Mouse (Mus musculus) myocyte (in vitro differentiated cells): ENCODE data around the gene H2-M10.6. TPM values are rescaled to one million over a fixed set of nuclear protein-coding genes. Genes with fewer than 3 reads are reported as not detected.
"Not testable (repeated sequence)": the region's sequence is repeated elsewhere in the genome, so short reads cannot be mapped to it uniquely, and the experiment has no call there.

ENCODE experiments used
- H3K27me3 ChIP-seq: one replicate; pipeline ENCODE4 v1.6.1; 2011; ENCODE audit not compliant: control insufficient read depth, insufficient read depth, insufficient read length
- H3K36me3 ChIP-seq: one replicate; pipeline ENCODE4 v1.6.1; 2011; ENCODE audit not compliant: control insufficient read depth, insufficient read depth
- H3K4me2 ChIP-seq: one replicate; pipeline ENCODE4 v1.6.1; 2011; ENCODE audit warnings: low read depth, control low read depth
- H3K4me3 ChIP-seq: one replicate; pipeline ENCODE4 v1.5.1; 2011; ENCODE audit warnings: mild to moderate bottlenecking, control low read depth, moderate library complexity
- H3K79me2 ChIP-seq: one replicate; pipeline ENCODE4 v1.6.1; 2011; ENCODE audit not compliant: control insufficient read depth, insufficient read depth
- H3ac ChIP-seq: one replicate; pipeline ENCODE4 v1.6.1; 2011; ENCODE audit not compliant: control insufficient read depth, insufficient read length
- CEBPB ChIP-seq: IDR thresholded peaks from 2 replicates; pipeline ENCODE4 v1.6.1; 2011; ENCODE audit warnings: mild to moderate bottlenecking, moderate library complexity; ENCODE audit not compliant: poor library complexity, insufficient read depth, severe bottlenecking
- E2F4 ChIP-seq: IDR thresholded peaks from one replicate; pipeline ENCODE4 v1.6.1; 2011; ENCODE audit warnings: mild to moderate bottlenecking, control low read depth, moderate library complexity; ENCODE audit not compliant: insufficient read depth
- MAX ChIP-seq: IDR thresholded peaks from one replicate; pipeline ENCODE4 v1.6.1; 2011; ENCODE audit warnings: low read depth, mild to moderate bottlenecking, control low read depth
- MYOD1 ChIP-seq, 3 experiments: IDR thresholded peaks; one replicate each; pipeline ENCODE4 v1.6.1; 2011; ENCODE audit warnings: control low read depth in 2 of 3, low read depth in 2 of 3, mild to moderate bottlenecking in 2 of 3, moderate library complexity in 1 of 3; ENCODE audit not compliant: insufficient read length in 2 of 3, control insufficient read depth in 1 of 3
- MYOG ChIP-seq, 3 experiments: IDR thresholded peaks; one replicate each; pipeline ENCODE4 v1.6.1; 2011; ENCODE audit warnings: control low read depth in 2 of 3, low read depth in 2 of 3, mild to moderate bottlenecking in 2 of 3; ENCODE audit not compliant: insufficient read length in 2 of 3, control insufficient read depth in 1 of 3, insufficient read depth in 1 of 3
- POLR2A ChIP-seq: IDR thresholded peaks from one replicate; pipeline ENCODE4 v1.6.1; 2011; ENCODE audit warnings: low read depth, mild to moderate bottlenecking, control low read depth, moderate library complexity; ENCODE audit not compliant: insufficient read length
- POLR2AphosphoS2 ChIP-seq: IDR thresholded peaks from one replicate; pipeline ENCODE4 v1.6.1; 2011; ENCODE audit warnings: low read depth, control low read depth; ENCODE audit not compliant: insufficient read length
- REST ChIP-seq: IDR thresholded peaks from one replicate; pipeline ENCODE4 v1.6.1; 2011; ENCODE audit warnings: mild to moderate bottlenecking, control low read depth, moderate library complexity; ENCODE audit not compliant: insufficient read depth, insufficient read length
- SRF ChIP-seq: IDR thresholded peaks from one replicate; pipeline ENCODE4 v1.6.1; 2011; ENCODE audit warnings: low read depth; ENCODE audit not compliant: control insufficient read depth, insufficient read length
- TCF12 ChIP-seq: IDR thresholded peaks from one replicate; pipeline ENCODE4 v1.6.1; 2011; ENCODE audit warnings: mild to moderate bottlenecking, control low read depth; ENCODE audit not compliant: poor library complexity, insufficient read depth, severe bottlenecking
- TCF3 ChIP-seq: IDR thresholded peaks from one replicate; pipeline ENCODE4 v1.6.1; 2011; ENCODE audit warnings: low read depth, control low read depth; ENCODE audit not compliant: insufficient read length
- USF1 ChIP-seq: IDR thresholded peaks from one replicate; pipeline ENCODE4 v1.6.1; 2011; ENCODE audit warnings: low read depth, mild to moderate bottlenecking, control low read depth, moderate library complexity
- polyA plus RNA-seq: library from polyadenylated mRNA; unstranded; fragments of >200 nt; fragmentation: generic; extraction: Trizol; gene quantifications from one replicate; pipeline ENCODE4 v1.2.1, GENCODE M21; 2012; ENCODE audit warnings: missing spikeins

Gene H2-M10.6
- not detected for polyA plus RNA-seq

- TF ChIP-seq TCF12, result no peak
- no peak for TF ChIP-seq POLR2A
- TF ChIP-seq MAX, result no peak
- no peak for TF ChIP-seq E2F4
- TF ChIP-seq MYOD1 (IDR thresholded peaks at IDR 0.05; ENCODE audit: control insufficient read depth in 1 of 3, insufficient read length in 2 of 3, low read depth in 2 of 3), result no peak
- no peak for TF ChIP-seq MYOG (IDR thresholded peaks at IDR 0.05; ENCODE audit: control insufficient read depth in 1 of 3, insufficient read depth in 1 of 3, insufficient read length in 2 of 3, low read depth in 2 of 3)
- TF ChIP-seq SRF, result no peak
- no peak for TF ChIP-seq TCF3
- TF ChIP-seq REST, result no peak
- no peak for TF ChIP-seq POLR2AphosphoS2
- no peak for TF ChIP-seq USF1
- TF ChIP-seq CEBPB, result no peak
- Histone ChIP-seq H3K4me3 (no peak within 1 kb of the TSS), H3ac (no peak within 1 kb of the TSS), H3K4me2 (no peak within 1 kb of the TSS), H3K79me2 (no peaks in the 10 kb centered on the region), H3K36me3 (no peaks in the 10 kb centered on the region), H3K27me3 (peaks cover 3% of the 10 kb centered on the region)
Measured at GRCm38 (mm10) chr17:36811871-36812270, at the start of gene H2-M10.6. Gene H2-M10.6, plus strand, starts transcription at chr17:36812171.

- H3K4me2 ChIP-seq, result no peak overlapping the region
- H3K79me2 ChIP-seq, result no peaks in the 10 kb centered on the region
- no peak for TF ChIP-seq POLR2AphosphoS2
- no peak for TF ChIP-seq SRF
- TF ChIP-seq MYOG (IDR thresholded peaks at IDR 0.05; ENCODE audit: control insufficient read depth in 1 of 3, insufficient read depth in 1 of 3, insufficient read length in 2 of 3, low read depth in 2 of 3), result no peak
- no peak for TF ChIP-seq USF1
- no peaks in the 10 kb centered on the region for H3K36me3 ChIP-seq
- H3ac ChIP-seq, result no peak overlapping the region
- no peak overlapping the region for H3K4me3 ChIP-seq
- H3K27me3 ChIP-seq, result no peaks in the 10 kb centered on the region
Measured at GRCm38 (mm10) chr17:36763816-36764215, 48.2 kb upstream of the H2-M10.6 start.

DNA sequence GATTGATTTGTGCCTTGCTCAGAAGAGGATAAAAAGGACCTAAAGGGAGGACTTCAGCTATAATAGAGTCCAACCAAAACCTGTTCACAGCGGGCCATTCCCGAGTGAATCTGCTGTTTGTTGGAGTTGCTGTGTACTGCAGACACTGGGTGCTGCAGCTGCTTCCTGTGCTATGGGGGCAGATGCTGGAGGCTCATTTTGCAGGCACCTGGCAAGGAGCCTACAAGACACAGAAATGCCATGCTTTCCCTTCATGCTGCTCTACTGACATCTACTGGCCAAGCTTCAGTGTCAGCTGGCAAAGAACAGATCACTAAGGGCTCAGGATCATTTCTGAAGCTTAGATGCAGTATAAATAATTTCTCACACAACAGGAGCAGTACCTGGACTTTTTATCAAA lies 47.7 kb upstream of the H2-M10.6 start:
- H3K79me2 ChIP-seq, H3ac ChIP-seq, H3K4me2 ChIP-seq, H3K36me3 ChIP-seq, H3K27me3 ChIP-seq, H3K4me3 ChIP-seq: not testable (repeated sequence)

GRCm38 (mm10) chr17:36765403-36765802 lies 46.6 kb upstream of the H2-M10.6 start:
- not testable (repeated sequence) for H3K4me2 ChIP-seq

GRCm38 (mm10) chr17:36772610-36773009 lies 39.4 kb upstream of the H2-M10.6 start, which contains the start of gene H2-M10.5:
Gene H2-M10.5, plus strand, starts transcription at chr17:36772910.
- not testable (repeated sequence) for H3K36me3 ChIP-seq, H3K4me3 ChIP-seq, H3K79me2 ChIP-seq, H3ac ChIP-seq, H3K4me2 ChIP-seq, H3K27me3 ChIP-seq

More at GRCm38 (mm10) chr17:36765403-36765802, 46.6 kb upstream of the H2-M10.6 start:
- not testable (repeated sequence) for H3K4me3 ChIP-seq, H3K36me3 ChIP-seq, H3ac ChIP-seq, H3K27me3 ChIP-seq, H3K79me2 ChIP-seq

- Histone ChIP-seq H3K4me2 (no peak overlapping the region), H3ac (no peak overlapping the region), H3K4me3 (no peak overlapping the region), H3K79me2 (no peaks in the 10 kb centered on the region), H3K36me3 (no peaks in the 10 kb centered on the region), H3K27me3 (no peaks in the 10 kb centered on the region)
- TF ChIP-seq CEBPB (no peak), TCF12 (no peak), MYOD1 (IDR thresholded peaks at IDR 0.05; ENCODE audit: control insufficient read depth in 1 of 3, insufficient read length in 2 of 3, low read depth in 2 of 3) (no peak), MYOG (IDR thresholded peaks at IDR 0.05; ENCODE audit: control insufficient read depth in 1 of 3, insufficient read depth in 1 of 3, insufficient read length in 2 of 3, low read depth in 2 of 3) (no peak)
Measured at GRCm38 (mm10) chr17:36781533-36781932, 30.4 kb upstream of the H2-M10.6 start.

DNA sequence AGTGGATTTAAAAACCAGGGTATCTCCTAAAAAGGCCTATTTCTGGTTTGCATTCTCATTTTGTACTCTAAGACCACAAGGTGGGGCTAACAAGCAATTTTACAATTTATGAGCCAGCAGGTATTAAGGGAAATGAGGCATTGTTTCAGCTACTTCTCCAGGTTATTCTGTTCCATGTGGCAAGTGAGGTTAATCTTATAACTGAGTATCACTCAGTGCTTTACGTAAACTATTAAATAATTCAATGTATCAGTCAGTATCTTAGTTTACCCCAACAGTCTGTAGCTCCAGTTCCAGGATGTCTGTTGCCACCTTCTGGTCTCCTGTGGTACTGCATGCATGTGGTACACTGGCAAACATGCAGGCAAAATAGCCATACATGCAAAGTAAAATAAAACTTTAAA lies 25.5 kb upstream of the H2-M10.6 start:
- H3K36me3 ChIP-seq, H3K4me3 ChIP-seq, H3ac ChIP-seq: not testable (repeated sequence)

More for the DNA sequence above, 25.5 kb upstream of the H2-M10.6 start:
- not testable (repeated sequence) for H3K27me3 ChIP-seq, H3K79me2 ChIP-seq, H3K4me2 ChIP-seq
